Mouse (Mus musculus): Measurements from ENCODE around the gene Il11. TPM values are rescaled to one million over a fixed set of nuclear protein-coding genes. Genes with fewer than 3 reads are reported as not detected.

Il11 gene
- polyA plus RNA-seq, 1 experiment from 2014 or later = 0.65 TPM

DNA sequence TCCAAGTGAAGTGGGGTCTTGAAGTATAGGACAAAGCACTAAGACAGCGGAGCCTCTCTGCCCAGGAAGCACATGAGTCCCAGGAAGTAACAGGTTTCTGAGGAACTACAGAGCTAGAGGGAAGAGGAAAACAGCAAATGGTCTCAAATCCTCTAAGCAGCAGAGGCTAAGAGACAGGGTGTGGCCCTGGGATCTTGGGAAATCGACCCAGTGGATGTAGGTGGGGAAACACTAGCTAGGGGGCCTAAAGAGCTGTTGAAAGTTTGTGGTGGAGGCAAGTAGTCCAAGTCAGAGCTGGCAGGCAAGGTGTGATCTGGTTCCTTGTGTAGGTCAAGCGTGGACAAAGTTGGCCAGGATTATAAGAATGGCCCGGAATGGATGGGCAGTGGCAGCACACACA is 34.3 kb downstream of the Il11 start:
- no peaks in the 10 kb centered on the region for H3K27me3 ChIP-seq (ENCODE audit: control insufficient read depth, insufficient read depth, low read length)
- ATAC-seq (ENCODE audit: low FRiP score, low TSS enrichment) = no peak
- no peak for DNase-seq (ENCODE audit: low spot score)
- 74% methylated on average over 4 of the region's 4 CpGs for WGBS
- peaks cover 11% of the 10 kb centered on the region; the same call in 1 of the 2 replicates for H3K36me3 ChIP-seq (ENCODE audit: control insufficient read depth, insufficient read depth, low read length)
- H3K4me3 ChIP-seq (ENCODE audit: low read depth, low read length) = no peak overlapping the region
- H3K27ac ChIP-seq (replicated peaks) = no peak overlapping the region
- H3K9ac ChIP-seq (ENCODE audit: low read length) = no peak overlapping the region
- H3K9me3 ChIP-seq (ENCODE audit: control insufficient read depth, low read length) = no peaks in the 10 kb centered on the region
- H3K4me2 ChIP-seq (replicated peaks; ENCODE audit: low read depth) = no peak overlapping the region
- H3K4me1 ChIP-seq (replicated peaks; ENCODE audit: control insufficient read depth, insufficient read depth) = peaks cover 5% of the 10 kb centered on the region
- no peak for TF ChIP-seq EP300 (optimal IDR thresholded peaks at IDR 0.05)
- TF ChIP-seq CTCF (IDR thresholded peaks at IDR 0.05; ENCODE audit: low read depth) = no peak

DNA sequence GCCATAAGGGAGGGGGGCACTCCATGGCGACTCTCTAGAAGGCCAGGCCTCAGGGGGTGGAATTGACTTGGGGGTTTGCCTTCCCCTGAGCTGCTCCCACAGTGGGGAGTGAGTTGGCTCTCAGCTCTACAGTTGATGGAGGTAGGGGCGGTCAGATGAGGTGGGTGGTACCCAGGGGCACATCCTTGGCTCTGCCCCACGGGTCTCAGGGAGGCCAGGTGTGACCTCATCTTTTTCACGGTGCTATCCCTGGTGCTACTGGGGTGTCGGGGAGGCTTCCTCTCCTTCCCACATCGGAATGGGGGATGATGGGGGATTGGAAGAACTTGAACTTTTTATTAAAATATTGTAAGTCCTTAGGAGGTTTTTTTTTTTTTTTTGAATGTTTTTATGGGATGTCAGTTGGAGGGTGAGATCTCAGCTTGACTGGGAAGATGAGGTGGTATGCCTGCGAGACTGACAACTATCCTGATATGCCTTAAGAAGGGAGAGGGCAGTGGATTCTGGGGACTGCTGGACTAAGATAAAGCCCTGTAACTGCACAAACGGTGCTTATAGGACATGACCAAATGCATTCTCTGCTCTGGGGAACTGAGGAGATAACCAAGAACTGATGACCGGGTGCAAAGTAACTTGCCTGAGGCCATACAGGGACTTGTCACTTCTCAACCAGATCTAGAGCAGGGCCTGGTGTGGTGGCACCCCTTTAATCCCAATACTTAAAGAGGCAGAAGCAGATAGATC is 35.3 kb downstream of the Il11 start:
- no peaks in the 10 kb centered on the region for H3K9me3 ChIP-seq (ENCODE audit: control insufficient read depth, low read length)
- TF ChIP-seq EP300 (optimal IDR thresholded peaks at IDR 0.05) (no peak), CTCF (IDR thresholded peaks at IDR 0.05; ENCODE audit: low read depth) (no peak)
- H3K36me3 ChIP-seq (ENCODE audit: control insufficient read depth, insufficient read depth, low read length) = peaks cover 11% of the 10 kb centered on the region; the same call in 1 of the 2 replicates
- ATAC-seq (ENCODE audit: low FRiP score, low TSS enrichment) (no peak; the same call in 1 of the 2 replicates), DNase-seq (ENCODE audit: low spot score) (no peak)
- H3K27me3 ChIP-seq (ENCODE audit: control insufficient read depth, insufficient read depth, low read length) = no peaks in the 10 kb centered on the region
- peaks cover 5% of the 10 kb centered on the region for H3K4me1 ChIP-seq (replicated peaks; ENCODE audit: control insufficient read depth, insufficient read depth)
- WGBS = 64% methylated on average over 9 of the region's 9 CpGs
- no peak overlapping the region for H3K4me2 ChIP-seq (replicated peaks; ENCODE audit: low read depth)
- no peak overlapping the region for H3K4me3 ChIP-seq (ENCODE audit: low read depth, low read length)
- no peak overlapping the region for H3K27ac ChIP-seq (replicated peaks)
- H3K9ac ChIP-seq (ENCODE audit: low read length) = no peak overlapping the region

DNA sequence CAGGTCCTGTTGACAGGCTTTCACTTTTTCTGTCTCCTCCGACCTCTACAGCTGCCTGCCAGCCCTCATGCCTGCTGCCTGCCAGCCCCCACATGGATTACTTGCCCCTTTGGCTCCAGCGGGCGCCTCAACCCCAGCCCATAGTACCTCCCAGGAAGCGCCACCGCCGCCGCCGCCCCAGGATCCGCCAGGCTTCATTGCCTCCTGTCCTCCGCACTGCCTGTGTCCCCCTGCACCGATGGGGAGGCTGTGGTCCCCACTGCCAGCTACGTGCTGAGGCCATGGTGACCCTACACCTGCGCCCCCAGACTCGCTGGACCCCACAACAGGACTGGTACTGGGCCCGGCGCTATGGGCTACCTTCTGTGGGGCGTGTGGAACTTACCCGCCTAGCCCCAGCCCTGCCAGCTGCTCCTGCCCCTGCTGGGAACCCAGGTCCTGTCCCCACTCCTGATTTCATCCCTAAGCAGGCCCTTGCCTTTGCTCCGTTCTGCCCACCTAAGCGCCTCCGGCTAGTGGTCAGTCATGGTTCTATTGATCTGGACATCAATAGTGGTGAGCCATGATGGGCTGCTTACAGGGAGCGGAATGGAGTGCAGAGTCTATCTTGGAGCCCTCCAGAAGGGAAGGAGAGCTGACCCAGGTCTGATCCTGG is 36.2 kb downstream of the Il11 start:
- H3K27ac ChIP-seq (replicated peaks) = no peak overlapping the region
- ATAC-seq (ENCODE audit: low FRiP score, low TSS enrichment) (no peak), DNase-seq (ENCODE audit: low spot score) (no peak)
- no peaks in the 10 kb centered on the region for H3K27me3 ChIP-seq (ENCODE audit: control insufficient read depth, insufficient read depth, low read length)
- no peaks in the 10 kb centered on the region for H3K4me1 ChIP-seq (replicated peaks; ENCODE audit: control insufficient read depth, insufficient read depth)
- H3K9ac ChIP-seq (ENCODE audit: low read length) = no peak overlapping the region
- no peak overlapping the region for H3K4me3 ChIP-seq (ENCODE audit: low read depth, low read length)
- H3K36me3 ChIP-seq (ENCODE audit: control insufficient read depth, insufficient read depth, low read length) = peaks cover 11% of the 10 kb centered on the region; the same call in 1 of the 2 replicates
- no peak for TF ChIP-seq CTCF (IDR thresholded peaks at IDR 0.05; ENCODE audit: low read depth)
- TF ChIP-seq EP300 (optimal IDR thresholded peaks at IDR 0.05) = no peak
- H3K9me3 ChIP-seq (ENCODE audit: control insufficient read depth, low read length) = no peaks in the 10 kb centered on the region
- no peak overlapping the region for H3K4me2 ChIP-seq (replicated peaks; ENCODE audit: low read depth)
- WGBS = 86% methylated on average over 22 of the region's 22 CpGs

DNA sequence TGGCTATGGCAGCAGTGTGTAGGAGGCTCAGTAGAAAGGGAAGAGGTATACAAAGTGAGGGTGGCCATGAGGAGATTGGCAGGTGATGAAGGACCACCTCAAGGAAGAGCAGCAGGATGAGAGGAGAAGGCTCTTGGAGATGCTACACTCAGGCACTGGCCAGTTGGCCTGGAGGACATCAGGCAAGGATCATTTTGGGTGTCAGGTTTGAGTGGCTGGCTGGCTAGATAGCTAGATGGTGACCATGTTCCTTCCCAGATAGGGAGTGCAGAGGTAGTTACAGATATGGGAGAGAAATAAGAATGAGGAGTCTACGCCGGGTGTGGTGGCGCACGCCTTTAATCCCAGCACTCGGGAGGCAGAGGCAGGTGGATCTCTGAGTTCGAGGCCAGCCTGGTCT is 37.8 kb downstream of the Il11 start:
- H3K36me3 ChIP-seq (ENCODE audit: control insufficient read depth, insufficient read depth, low read length) = peaks cover 11% of the 10 kb centered on the region; the same call in 1 of the 2 replicates
- H3K9ac ChIP-seq (ENCODE audit: low read length) = no peak overlapping the region
- H3K9me3 ChIP-seq (ENCODE audit: control insufficient read depth, low read length) = no peaks in the 10 kb centered on the region
- no peak overlapping the region for H3K4me3 ChIP-seq (ENCODE audit: low read depth, low read length)
- no peak overlapping the region for H3K27ac ChIP-seq (replicated peaks)
- H3K4me1 ChIP-seq (replicated peaks; ENCODE audit: control insufficient read depth, insufficient read depth) = 0 out of 2 replicates have a peak, but pooled peaks cover 2% of the 10 kb centered on the region
- no peak for TF ChIP-seq EP300 (optimal IDR thresholded peaks at IDR 0.05)
- no peak for TF ChIP-seq CTCF (IDR thresholded peaks at IDR 0.05; ENCODE audit: low read depth)
- DNase-seq (ENCODE audit: low spot score) (no peak), ATAC-seq (ENCODE audit: low FRiP score, low TSS enrichment) (no peak)
- no peaks in the 10 kb centered on the region for H3K27me3 ChIP-seq (ENCODE audit: control insufficient read depth, insufficient read depth, low read length)
- H3K4me2 ChIP-seq (replicated peaks; ENCODE audit: low read depth) = no peak overlapping the region
- WGBS = 98% methylated on average over 5 of the region's 6 CpGs

DNA sequence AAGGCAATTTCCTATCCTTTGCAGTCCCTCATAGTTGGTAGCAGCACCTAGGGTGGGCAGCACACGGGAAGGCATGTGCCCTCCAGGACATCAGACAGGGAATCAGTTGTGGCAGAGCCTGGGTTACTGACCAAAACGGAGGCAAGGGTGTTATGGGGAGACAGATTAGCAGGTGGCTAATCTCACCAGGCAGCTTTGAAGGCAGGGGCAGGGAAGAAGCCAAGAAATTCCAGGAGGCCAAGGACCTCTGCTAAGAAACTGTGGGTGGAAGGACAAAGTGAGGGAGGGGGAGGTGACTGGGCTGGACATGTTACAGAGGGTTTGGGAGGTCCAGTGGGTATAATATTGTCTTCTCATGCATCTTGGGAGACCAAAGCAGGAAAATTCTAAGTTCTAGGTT is 39.3 kb downstream of the Il11 start:
- Histone ChIP-seq H3K4me1 (replicated peaks; ENCODE audit: control insufficient read depth, insufficient read depth) (0 out of 2 replicates have a peak, but pooled peaks cover 2% of the 10 kb centered on the region), H3K4me3 (ENCODE audit: low read depth, low read length) (no peak overlapping the region), H3K27me3 (ENCODE audit: control insufficient read depth, insufficient read depth, low read length) (no peaks in the 10 kb centered on the region), H3K9ac (ENCODE audit: low read length) (no peak overlapping the region), H3K4me2 (replicated peaks; ENCODE audit: low read depth) (no peak overlapping the region), H3K27ac (replicated peaks) (no peak overlapping the region), H3K9me3 (ENCODE audit: control insufficient read depth, low read length) (no peaks in the 10 kb centered on the region), H3K36me3 (ENCODE audit: control insufficient read depth, insufficient read depth, low read length) (peaks cover 11% of the 10 kb centered on the region; the same call in 1 of the 2 replicates)
- no peak for TF ChIP-seq CTCF (IDR thresholded peaks at IDR 0.05; ENCODE audit: low read depth)
- TF ChIP-seq EP300 (optimal IDR thresholded peaks at IDR 0.05) = no peak
- ATAC-seq (ENCODE audit: low FRiP score, low TSS enrichment) (no peak), DNase-seq (ENCODE audit: low spot score) (no peak)
- 44% methylated on average over 2 of the region's 2 CpGs for WGBS

DNA sequence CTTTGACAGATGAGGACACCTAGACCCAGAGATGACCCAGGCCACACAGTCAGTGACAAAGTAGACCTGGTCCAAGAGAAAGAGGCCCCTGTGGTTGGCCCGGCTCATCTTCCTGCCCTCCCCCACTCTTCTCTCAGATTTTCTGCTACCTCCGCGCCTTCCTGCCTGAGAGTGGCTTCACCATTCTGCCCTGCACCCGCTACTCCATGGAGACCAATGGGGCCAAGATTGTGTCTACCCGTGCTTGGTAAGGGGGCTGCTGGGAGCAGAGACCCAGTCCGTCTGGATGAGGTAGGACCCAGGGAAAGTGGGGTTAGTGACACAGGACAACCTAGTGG is 40.2 kb downstream of the Il11 start:
- 86% methylated on average over 6 of the region's 6 CpGs for whole genome bisulfite sequencing

More for the DNA sequence above, 40.2 kb downstream of the Il11 start:
- no peak for DNase-seq (ENCODE audit: low spot score)
- Histone ChIP-seq H3K4me1 (replicated peaks; ENCODE audit: control insufficient read depth, insufficient read depth) (0 out of 2 replicates have a peak, but pooled peaks cover 2% of the 10 kb centered on the region), H3K27ac (replicated peaks) (no peak overlapping the region), H3K36me3 (ENCODE audit: control insufficient read depth, insufficient read depth, low read length) (peaks cover 11% of the 10 kb centered on the region; the same call in 1 of the 2 replicates), H3K9me3 (ENCODE audit: control insufficient read depth, low read length) (no peaks in the 10 kb centered on the region), H3K27me3 (ENCODE audit: control insufficient read depth, insufficient read depth, low read length) (no peaks in the 10 kb centered on the region), H3K9ac (ENCODE audit: low read length) (no peak overlapping the region), H3K4me2 (replicated peaks; ENCODE audit: low read depth) (no peak overlapping the region), H3K4me3 (ENCODE audit: low read depth, low read length) (no peak overlapping the region)
- ATAC-seq (ENCODE audit: low FRiP score, low TSS enrichment) = no peak
- TF ChIP-seq EP300 (optimal IDR thresholded peaks at IDR 0.05) (no peak), CTCF (IDR thresholded peaks at IDR 0.05; ENCODE audit: low read depth) (no peak)
